Mouse (Mus musculus) retina, embryonic 14.5 days (tissue): Measurements from ENCODE around the gene Cd59b.

ENCODE experiments used
- DNase-seq: peaks from one replicate; pipeline ENCODE4 v3.0.0-alpha.2; 2015; ENCODE audit warnings: low spot score

The Cd59b gene

DNA sequence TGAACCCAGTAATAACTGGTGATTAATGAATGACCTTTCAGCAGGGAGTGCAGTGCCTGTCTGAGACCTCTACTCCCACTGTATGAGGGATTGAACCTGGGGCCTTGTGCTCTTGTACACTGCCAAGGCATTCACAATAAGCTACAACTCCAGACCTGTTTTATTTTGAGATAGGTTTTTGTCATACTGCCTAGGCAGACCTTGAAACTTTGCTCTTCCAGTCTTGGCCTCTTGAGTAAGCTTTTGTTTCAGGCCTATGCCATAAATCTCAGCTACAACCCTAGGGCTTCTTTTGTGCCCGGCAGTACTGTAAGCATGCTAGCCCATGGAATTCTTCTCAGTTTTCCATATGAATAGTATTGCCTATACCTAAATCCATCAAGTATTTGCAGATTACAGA, 49.4 kb downstream of the Cd59b start:
- no peak for DNase-seq

DNA sequence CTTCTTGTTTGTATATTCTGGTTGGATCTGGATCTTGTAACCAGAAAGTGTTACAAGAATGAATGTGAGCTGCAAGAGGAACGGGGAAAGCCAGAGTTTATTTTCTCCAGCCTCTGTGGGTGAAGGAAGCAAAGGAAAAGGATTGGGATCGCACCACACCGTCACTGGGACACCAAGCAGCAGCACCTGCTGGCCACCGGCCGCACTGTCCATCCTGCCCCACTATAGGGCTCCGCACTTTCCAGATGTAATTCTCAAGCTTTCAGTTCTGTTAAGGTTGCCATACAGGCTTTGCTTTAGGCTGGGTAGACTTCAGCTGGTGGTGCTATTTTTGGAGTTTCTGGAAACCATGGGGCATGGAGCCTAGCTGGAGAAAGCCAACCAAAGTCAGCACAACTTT, 50.7 kb downstream of the Cd59b start:
- DNase-seq, result no peak

DNA sequence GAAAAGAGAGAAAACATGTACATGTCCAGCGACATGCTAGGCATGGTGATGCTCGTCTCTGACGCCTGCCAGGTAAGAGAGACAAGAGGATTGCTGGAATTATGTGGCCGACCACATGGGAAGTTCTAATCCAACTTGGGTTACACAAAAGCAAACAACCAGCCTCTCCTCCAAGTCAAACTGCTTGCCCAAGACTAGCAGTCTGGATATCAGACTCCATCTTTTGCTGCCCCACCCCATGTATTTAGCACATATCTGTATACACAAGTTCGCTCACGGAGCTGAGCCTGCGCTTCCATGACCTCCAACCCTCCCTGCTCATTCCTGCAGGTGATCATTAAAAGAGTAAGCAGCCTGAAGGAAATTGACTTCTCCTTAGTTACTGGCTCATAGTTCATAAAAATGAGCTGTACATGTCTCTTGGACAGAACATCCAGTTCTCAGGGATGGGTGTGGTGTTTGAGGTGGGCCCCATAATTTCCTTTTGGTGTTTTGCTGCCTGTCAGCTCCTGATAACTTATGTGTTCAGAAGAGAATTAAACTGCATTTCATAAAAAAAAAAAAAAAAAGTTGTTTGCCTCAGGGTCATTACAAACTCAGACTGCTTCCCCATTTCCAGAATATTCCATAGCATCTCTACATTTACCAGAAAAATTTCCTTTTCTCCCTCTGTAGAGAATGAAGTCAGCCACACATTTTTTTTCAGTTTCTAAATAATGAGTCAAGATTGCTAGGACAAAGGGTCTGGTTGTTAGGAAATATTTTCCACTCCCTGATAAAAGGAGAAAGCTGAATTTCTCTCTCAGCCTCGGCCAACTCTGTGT, 52.2 kb downstream of the Cd59b start:
- no peak for DNase-seq

DNA sequence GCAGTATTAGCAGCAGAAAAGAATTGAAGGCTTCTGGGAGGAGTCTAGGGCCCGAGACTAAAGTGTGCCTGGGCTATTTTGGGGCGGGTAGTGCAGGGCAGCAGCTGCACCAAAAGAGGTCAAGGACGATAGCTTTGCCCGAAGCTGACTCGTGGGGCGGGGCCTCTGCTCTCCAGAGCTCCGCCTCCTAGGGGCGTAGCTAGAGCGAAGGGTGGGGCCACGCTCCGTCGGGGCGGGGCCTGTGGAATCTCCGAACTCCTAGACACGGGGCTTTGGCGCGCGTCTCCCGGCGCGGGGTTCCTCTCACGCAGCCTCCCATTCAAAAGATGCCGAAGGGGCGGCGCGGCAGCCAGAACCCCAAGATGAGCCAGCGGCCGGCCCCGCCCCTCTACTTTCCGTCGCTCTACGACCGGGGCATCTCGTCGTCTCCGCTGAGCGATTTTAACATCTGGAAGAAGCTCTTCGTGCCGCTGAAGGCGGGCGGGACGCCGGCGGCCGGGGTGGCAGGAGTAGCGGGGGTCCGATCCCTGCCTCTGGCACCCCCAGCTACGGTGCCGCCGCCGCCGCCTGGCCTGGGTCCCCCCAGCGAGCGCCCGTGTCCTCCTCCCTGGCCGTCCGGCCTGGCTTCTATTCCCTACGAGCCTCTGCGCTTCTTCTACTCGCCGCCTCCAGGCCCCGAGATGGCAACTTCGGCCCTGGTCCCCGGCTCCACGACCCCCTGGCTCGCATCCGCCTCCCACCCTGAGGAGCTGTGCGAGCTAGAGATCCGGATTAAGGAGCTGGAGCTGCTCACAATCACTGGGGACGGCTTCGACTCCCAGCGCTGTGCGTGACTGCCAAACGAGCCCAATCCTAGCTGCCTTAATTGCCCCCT, 53.1 kb downstream of the Cd59b start, which contains the start of gene A930018P22Rik:
TSS of gene A930018P22Rik (plus strand) at position 265 of the 874 bp plus-strand sequence.
- peak; percentile 96 for DNase-seq

DNA sequence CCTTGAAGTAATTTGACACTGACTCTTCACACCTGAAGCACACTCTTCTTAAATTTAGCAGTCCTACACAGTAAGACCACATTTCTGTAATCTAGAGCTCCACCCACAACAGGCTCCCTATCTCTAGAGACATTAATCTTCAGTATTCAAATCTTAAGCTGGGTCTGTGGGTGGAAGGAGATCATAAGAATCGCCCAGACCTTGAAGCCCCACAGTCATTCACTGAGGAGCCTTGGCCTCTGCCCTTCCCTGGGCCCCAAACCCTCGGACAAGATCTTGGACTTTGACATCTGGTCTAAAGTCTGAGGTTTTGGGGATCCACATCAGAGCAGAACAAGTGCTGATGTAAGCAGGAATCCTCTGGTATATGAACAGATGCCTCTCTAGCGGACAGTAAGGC, 53.9 kb downstream of the Cd59b start:
- DNase-seq, result no peak

DNA sequence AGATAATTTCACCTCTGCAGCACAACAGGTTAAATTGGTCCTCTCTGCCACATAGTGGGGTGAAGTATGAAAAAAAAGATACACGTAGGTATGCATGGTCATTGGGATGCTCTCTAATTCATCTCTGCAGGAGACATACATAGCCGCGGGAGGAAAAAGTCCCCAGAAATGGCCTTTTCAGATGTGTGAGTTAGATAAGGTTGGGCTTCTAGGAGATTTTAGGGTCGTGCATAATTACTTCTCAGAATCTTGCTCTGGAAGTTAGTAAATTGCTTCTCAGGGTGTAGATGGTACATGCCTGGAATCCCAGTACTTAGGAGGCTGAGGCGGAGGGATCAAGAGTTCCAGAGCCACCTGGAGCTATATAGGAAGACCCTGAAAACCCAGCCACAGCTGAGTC, 54.4 kb downstream of the Cd59b start:
- no peak for DNase-seq

DNA sequence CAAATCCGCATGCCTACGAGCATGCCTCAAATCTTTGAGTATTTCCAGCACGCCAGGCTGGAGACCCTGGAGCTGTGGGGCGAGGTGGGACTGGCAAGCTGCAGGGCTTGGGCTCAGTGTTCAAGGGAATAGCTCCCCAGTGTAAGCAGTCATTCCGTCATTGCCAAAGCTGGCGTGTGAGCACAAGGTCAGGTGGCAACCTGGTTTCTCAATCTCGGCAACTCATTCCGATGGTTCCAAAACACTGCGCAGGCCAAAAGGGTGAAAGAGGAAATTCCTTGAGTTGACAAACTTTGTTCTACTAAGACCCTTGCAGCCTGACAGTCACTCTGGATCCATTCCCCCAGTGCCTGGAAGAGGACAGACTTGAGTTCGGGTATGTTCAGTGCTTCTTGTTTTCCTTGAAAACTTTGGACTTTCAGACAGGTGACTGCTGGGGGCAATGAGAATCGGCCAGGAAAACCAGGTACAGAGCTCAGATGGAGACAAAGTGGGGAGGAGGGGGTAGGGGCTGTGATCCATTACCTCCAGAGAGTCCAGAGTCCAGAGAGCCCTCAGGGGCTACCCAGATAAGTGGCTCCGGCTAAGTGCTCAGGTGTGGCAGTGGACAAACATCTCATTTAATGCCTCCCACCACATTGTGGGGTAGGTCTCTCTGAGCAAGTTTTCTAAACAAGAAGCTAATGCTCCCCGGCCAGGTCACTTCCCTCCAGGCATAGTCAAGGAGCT, 59.3 kb downstream of the Cd59b start:
- no peak for DNase-seq

DNA sequence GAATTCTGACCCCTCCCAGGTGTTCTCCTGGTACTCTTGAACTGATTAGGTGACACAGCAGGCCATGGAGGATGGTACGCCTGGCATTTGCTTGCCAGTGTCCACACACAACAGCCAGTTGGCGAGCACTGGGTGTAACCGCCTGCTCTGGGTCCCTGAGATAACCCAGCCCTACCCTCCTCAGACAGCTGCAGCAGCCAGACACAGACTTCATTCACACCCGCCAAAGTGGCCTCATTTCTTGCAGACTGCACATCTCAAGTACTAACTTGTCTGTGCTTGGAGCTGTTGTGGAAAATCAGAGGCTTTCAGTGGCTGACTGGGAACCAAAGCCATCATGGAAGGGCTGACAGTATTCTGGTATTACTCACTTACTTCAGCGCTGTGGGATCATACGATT, 60.5 kb downstream of the Cd59b start:
- DNase-seq, result no peak

DNA sequence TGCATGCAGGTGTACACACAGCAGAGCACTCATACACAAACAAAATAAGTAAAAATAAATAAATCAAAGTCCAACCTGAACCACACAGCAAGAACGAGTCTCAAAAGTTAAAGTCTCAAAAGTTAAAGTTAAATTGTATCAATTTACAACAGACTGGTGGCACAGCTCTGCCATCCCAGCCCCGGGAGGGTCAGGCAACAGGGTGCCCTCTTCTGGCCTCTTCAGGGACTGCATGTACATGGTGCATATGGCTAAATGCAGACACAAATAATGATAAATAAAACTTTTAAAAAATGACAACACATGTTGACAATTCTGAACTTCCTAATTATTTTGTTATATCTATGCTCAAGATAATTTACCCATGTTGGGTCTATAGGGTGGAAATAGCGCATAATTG, 61.3 kb downstream of the Cd59b start:
- DNase-seq, result peak; percentile 45

DNA sequence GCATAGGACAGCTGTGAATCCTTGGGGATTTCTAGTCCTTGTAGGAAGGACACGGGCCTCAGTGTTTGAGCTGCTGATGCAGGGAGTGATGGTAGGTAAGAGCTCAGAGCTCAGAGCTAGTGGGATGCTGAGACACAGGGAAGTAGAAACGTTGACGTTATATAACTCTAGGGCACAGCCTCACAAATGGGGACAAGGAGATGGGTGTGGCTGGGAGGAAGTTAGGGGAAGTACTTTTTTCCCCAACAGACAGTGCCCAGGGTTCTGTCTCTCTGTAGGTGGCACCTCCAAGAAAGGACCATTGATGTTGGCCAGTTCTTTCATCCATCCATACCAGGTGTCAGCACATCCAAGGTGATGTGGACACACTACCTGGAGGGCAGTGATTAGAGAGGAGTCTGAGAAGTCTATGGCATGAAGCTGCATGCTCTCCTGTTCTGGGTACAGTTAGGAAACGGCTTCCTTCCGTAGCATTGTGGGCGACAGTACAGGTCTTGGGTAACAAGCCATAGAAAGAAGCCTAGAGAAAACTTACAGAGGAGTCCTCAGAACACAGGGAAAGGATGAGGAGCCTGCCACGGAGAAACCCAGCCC, 62.7 kb downstream of the Cd59b start:
- DNase-seq, result no peak

DNA sequence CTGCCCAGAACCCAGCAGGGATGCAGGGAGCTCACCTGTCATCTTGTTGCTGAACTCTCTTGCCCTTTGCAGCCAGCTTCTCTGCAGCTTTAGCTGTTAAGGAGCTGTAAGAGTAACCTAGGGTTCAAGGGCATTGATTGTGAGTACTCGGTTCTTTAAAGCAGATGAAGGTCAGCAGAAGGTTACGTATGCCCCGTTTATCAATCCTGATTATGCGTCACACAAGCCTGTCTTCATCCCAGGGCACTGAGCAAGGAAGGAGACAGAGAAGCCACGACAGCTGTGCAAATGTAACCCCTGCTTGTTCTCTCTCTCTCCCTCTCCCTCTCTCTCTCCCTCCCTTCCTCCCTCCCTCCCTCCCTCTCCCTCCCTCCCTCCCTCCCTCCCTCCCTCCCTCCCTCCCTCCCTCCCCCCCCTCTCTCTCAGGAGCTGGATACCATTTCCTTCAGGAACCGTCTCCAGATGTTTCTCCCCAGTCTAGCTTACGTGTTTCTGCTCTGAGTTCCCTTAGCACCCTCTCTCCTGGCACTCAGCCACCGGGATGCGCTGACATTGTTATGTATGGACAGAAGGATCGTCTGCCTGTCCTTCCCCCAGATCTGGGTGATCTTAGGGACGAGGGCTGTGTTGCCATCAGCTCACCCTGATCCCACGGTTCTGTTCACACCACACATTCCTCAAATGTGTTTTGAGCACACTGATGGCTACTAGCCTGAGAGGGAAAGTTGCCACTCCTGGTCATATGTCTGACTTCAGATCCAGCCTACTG, 63.6 kb downstream of the Cd59b start:
- DNase-seq, result no peak

DNA sequence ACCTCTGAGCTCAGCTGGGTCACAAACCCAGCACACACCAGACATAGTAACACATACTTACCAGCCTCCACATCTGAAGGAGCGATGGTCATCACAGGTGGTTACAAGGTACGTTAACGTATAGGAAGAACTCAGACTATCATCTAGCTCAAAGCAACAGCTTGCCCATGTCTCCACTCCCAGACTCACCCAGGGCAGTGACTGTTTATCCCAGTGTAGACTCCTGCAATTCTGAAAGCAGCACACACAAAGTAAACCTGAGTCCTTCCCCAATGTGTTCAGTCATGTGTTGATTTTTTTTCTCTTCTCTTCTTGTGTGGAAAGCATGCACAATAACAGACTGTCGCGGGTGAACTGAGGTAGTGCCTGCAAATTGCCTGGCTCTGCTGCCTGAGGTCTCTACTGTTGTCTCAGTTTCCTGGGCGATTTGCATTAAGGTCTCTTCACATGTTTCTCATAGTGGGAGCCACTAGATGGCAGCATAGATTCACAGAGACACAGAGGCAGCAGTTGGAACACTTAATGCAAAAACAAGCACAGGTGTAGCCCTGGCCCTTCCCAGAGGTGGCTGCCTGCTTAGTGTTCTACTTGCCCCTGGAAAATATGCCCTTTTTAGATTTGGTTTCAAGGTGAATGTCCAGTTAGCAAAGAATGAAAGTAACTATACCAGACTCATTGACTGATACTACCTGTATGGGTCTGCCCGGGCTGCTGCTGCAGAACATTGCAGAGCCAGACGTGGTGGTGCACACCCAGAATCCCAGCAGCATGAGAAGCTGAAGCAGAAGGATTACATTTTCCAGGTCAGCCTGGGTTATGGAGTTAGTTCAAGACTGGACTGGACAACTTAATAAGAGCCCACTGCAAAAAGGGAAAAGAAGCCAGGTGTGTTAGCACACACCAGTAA, 64.8 kb downstream of the Cd59b start:
- DNase-seq, result peak; percentile 90

DNA sequence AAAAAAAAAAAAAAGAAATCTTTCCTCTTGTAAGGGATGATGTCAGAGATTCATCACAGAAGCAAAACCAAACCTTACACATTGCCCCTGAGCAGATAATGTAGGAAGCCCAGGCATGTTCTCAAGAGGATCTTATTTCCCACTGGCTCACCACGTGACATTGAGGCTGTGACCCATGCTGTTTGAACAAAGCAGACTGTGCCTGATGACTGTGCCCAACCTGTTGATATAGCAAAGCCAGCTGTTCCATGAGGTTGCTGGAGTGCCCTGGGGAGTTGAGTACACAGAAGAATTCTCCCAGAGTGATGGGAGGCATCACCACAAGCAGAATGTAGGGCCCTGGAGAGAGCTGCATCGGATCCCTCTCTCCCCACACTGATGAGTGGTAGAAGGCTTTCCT, 66.3 kb downstream of the Cd59b start:
- no peak for DNase-seq
